Mouse (Mus musculus) liver, embryonic 12.5 days (tissue): ENCODE results near the gene Wfdc5. TPM values are rescaled to one million over a fixed set of nuclear protein-coding genes. Genes with fewer than 3 reads are reported as not detected.

Experiments used
- polyA plus RNA-seq: library from polyadenylated mRNA; unstranded; fragments of >200 nt; fragmentation: Nextera tagmentation; extraction: Ambion mirVana; gene quantifications from 2 replicates; pipeline ENCODE4 v1.2.1, GENCODE M21; 2016

Gene Wfdc5
- polyA plus RNA-seq, 1 experiment from 2014 or later = not detected

Other genes starting within 250 kb of the Wfdc5 start
- gene Ywhab, start 187.8 kb downstream of the Wfdc5 start, polyA plus RNA-seq = 154 and 161 TPM in 2 replicates
- gene Pabpc1l, start 157.3 kb downstream of the Wfdc5 start, polyA plus RNA-seq = 0.17 and 0.31 TPM in 2 replicates
- gene Stk4, start 112.4 kb downstream of the Wfdc5 start, polyA plus RNA-seq = 20.7 and 21.0 TPM in 2 replicates
- gene Tomm34, start 111.6 kb downstream of the Wfdc5 start, polyA plus RNA-seq = 32.4 TPM in 2 replicates
- gene Kcns1, start 11.6 kb downstream of the Wfdc5 start, polyA plus RNA-seq = not detected in 2 replicates
- gene Wfdc12, start 7.9 kb upstream of the Wfdc5 start, polyA plus RNA-seq = not detected in 2 replicates
- gene Wfdc15a, start 17.4 kb upstream of the Wfdc5 start, polyA plus RNA-seq = not detected in 2 replicates
- gene Wfdc15b, start 38.9 kb upstream of the Wfdc5 start, polyA plus RNA-seq = 0.30 TPM in 1 of 2 replicates, not detected in the other
- gene Svs2, start 55.7 kb upstream of the Wfdc5 start, polyA plus RNA-seq = not detected in 2 replicates
- not detected in 2 replicates for gene Svs3b, start 73.9 kb upstream of the Wfdc5 start, polyA plus RNA-seq
- not detected in 2 replicates for gene Svs4, start 95.7 kb upstream of the Wfdc5 start, polyA plus RNA-seq
- gene Svs3a, start 106.5 kb upstream of the Wfdc5 start, polyA plus RNA-seq = not detected in 2 replicates
- not detected in 2 replicates for gene Svs6, start 134.0 kb upstream of the Wfdc5 start, polyA plus RNA-seq
- not detected in 2 replicates for gene Svs5, start 150.0 kb upstream of the Wfdc5 start, polyA plus RNA-seq
- 12.1 and 14.1 TPM in 2 replicates for gene Slpi, start 206.4 kb upstream of the Wfdc5 start, polyA plus RNA-seq
- gene Rbpjl, start 220.4 kb upstream of the Wfdc5 start, polyA plus RNA-seq = not detected in 2 replicates
- gene Matn4, start 222.4 kb upstream of the Wfdc5 start, polyA plus RNA-seq = 0.28 and 0.41 TPM in 2 replicates